Mouse (Mus musculus) stomach, postnatal 0 days (tissue): ENCODE results near the gene Gm8180.
"Not testable (repeated sequence)": the region's sequence is repeated elsewhere in the genome, so short reads cannot be mapped to it uniquely, and the experiment has no call there.

Experiments
- CTCF ChIP-seq: IDR thresholded peaks from 2 replicates; pipeline ENCODE4 v1.5.1; 2016; ENCODE audit warnings: antibody characterized with exemption, low read depth, mild to moderate bottlenecking, moderate library complexity
- EP300 ChIP-seq: optimal IDR thresholded peaks from 2 replicates; pipeline ENCODE3; 2016; ENCODE audit warnings: antibody characterized with exemption

GRCm38 (mm10) chr14:43830385-43830784, 45.8 kb upstream of the Gm8180 start:
- TF ChIP-seq EP300, CTCF: not testable (repeated sequence)
